Mouse (Mus musculus) kidney, postnatal 0 days (tissue): ENCODE results near the gene Olfr493. TPM values are rescaled to one million over a fixed set of nuclear protein-coding genes. Genes with fewer than 3 reads are reported as not detected.

ENCODE experiments used
- ATAC-seq: fragments of 200-750 bp; cut with Nextera tagmentation; replicated peaks from 2 replicates; pipeline ENCODE4 v1.8.0; 2017; ENCODE audit warnings: low read depth, moderate number of reproducible peaks, moderate TSS enrichment, moderate library complexity; ENCODE audit not compliant: low FRiP score
- DNase-seq: peaks from one replicate; pipeline ENCODE4 v3.0.0-alpha.2; 2016; ENCODE audit warnings: low spot score
- H3K27ac ChIP-seq: fragments of 300-500 bp; sonication (generic); 2 replicates; pipeline ENCODE4 v1.5.1; 2014; ENCODE audit warnings: mild to moderate bottlenecking
- H3K27me3 ChIP-seq: fragments of 300-500 bp; sonication (generic); 2 replicates; pipeline ENCODE4 v1.6.1; 2014; ENCODE audit warnings: low read length, mixed read lengths; ENCODE audit not compliant: insufficient read depth
- H3K36me3 ChIP-seq: fragments of 300-500 bp; sonication (generic); 2 replicates; pipeline ENCODE4 v1.6.1; 2014; ENCODE audit warnings: low read length, mixed read lengths; ENCODE audit not compliant: insufficient read depth
- H3K4me1 ChIP-seq: fragments of 300-500 bp; sonication (generic); replicated peaks from 2 replicates; pipeline ENCODE4 v1.6.1; 2014; ENCODE audit warnings: antibody characterized with exemption, low read length, mixed read lengths; ENCODE audit not compliant: insufficient read depth
- H3K4me2 ChIP-seq: fragments of 300-500 bp; sonication (generic); 2 replicates; pipeline ENCODE4 v1.6.1; 2014; ENCODE audit warnings: mild to moderate bottlenecking, low read length, moderate library complexity, mixed read lengths
- H3K4me3 ChIP-seq: fragments of 300-500 bp; sonication (generic); replicated peaks from 2 replicates; pipeline ENCODE4 v1.5.1; 2014; ENCODE audit warnings: low read depth, low read length
- H3K9ac ChIP-seq: fragments of 300-500 bp; sonication (generic); 2 replicates; pipeline ENCODE4 v1.6.1; 2014; ENCODE audit warnings: low read depth, low read length
- H3K9me3 ChIP-seq: fragments of 300-500 bp; sonication (generic); replicated peaks from 2 replicates; pipeline ENCODE4 v1.6.1; 2016; ENCODE audit warnings: low read length, inconsistent platforms, mixed read lengths
- CTCF ChIP-seq: IDR thresholded peaks from 2 replicates; pipeline ENCODE4 v1.5.1; 2016; ENCODE audit warnings: antibody characterized with exemption, low read depth, mild to moderate bottlenecking, moderate library complexity
- WGBS: fragments of 180-500 bp; shearing (Covaris S2); extraction: QIAGEN DNeasy Blood & Tissue Kit; methylation state at CpG from one replicate; pipeline ENCODE4 v1.1.7; 2014; 5-methylcytosine and 5-hydroxymethylcytosine counted together
- polyA plus RNA-seq: library from polyadenylated mRNA; unstranded; fragments of >200 nt; fragmentation: Nextera tagmentation; extraction: Ambion mirVana; gene quantifications from 2 replicates; pipeline ENCODE4 v1.2.1, GENCODE M21; 2015

Olfr493 gene
- not detected in 2 replicates for polyA plus RNA-seq

GRCm38 (mm10) chr7:108346879-108347278, at the start of gene Olfr493:
TSS of gene Olfr493 (minus strand) at chr7:108346979.
- TF ChIP-seq CTCF, result no peak
- Histone ChIP-seq H3K36me3 (no peaks in the 10 kb centered on the region), H3K27ac (no peak within 1 kb of the TSS), H3K4me1 (no peaks in the 10 kb centered on the region), H3K27me3 (no peaks in the 10 kb centered on the region), H3K4me3 (no peak within 1 kb of the TSS), H3K9ac (no peak within 1 kb of the TSS), H3K9me3 (no peaks in the 10 kb centered on the region), H3K4me2 (no peak within 1 kb of the TSS)
- DNase-seq, result no peak
- 56% methylated on average over 1 of the region's 1 CpGs for WGBS
- ATAC-seq, result no peak

- no peak within 1 kb of the TSS for H3K4me2 ChIP-seq
- no peak within 1 kb of the TSS for H3K27ac ChIP-seq
- no peaks in the 10 kb centered on the region for H3K27me3 ChIP-seq
- no peak within 1 kb of the TSS for H3K4me3 ChIP-seq
- WGBS, result 69% methylated on average over 1 of the region's 1 CpGs
- no peaks in the 10 kb centered on the region for H3K4me1 ChIP-seq
- no peak for TF ChIP-seq CTCF
- no peak for DNase-seq
- H3K9ac ChIP-seq, result no peak within 1 kb of the TSS
- H3K9me3 ChIP-seq, result no peaks in the 10 kb centered on the region
- H3K36me3 ChIP-seq, result no peaks in the 10 kb centered on the region
- no peak for ATAC-seq
Observed at GRCm38 (mm10) chr7:108392867-108393266, 46.1 kb upstream of the Olfr493 start, which contains the start of gene Olfr495. TSS of gene Olfr495 (plus strand) at chr7:108393167.

GRCm38 (mm10) chr7:108365035-108365434, 18.3 kb upstream of the Olfr493 start, which contains the start of gene Olfr494:
TSS of gene Olfr494 (plus strand) at chr7:108365335.
- no peak for TF ChIP-seq CTCF
- Histone ChIP-seq H3K27ac (no peak within 1 kb of the TSS), H3K4me3 (no peak within 1 kb of the TSS), H3K4me2 (no peak within 1 kb of the TSS), H3K27me3 (no peaks in the 10 kb centered on the region), H3K36me3 (no peaks in the 10 kb centered on the region), H3K9ac (no peak within 1 kb of the TSS), H3K9me3 (no peaks in the 10 kb centered on the region), H3K4me1 (no peaks in the 10 kb centered on the region)
- WGBS, result 77% methylated on average over 3 of the region's 3 CpGs
- DNase-seq, result no peak
- no peak for ATAC-seq

GRCm38 (mm10) chr7:108323574-108323973, 23.2 kb downstream of the Olfr493 start, which contains the start of gene Olfr492:
TSS of gene Olfr492 (minus strand) at chr7:108323674.
- Histone ChIP-seq H3K9ac (no peak within 1 kb of the TSS), H3K4me1 (no peaks in the 10 kb centered on the region), H3K9me3 (no peaks in the 10 kb centered on the region), H3K27me3 (no peaks in the 10 kb centered on the region), H3K27ac (no peak within 1 kb of the TSS), H3K36me3 (no peaks in the 10 kb centered on the region), H3K4me2 (no peak within 1 kb of the TSS), H3K4me3 (no peak within 1 kb of the TSS)
- DNase-seq (no peak), ATAC-seq (no peak)
- TF ChIP-seq CTCF, result no peak
- WGBS, result 77% methylated on average over 2 of the region's 2 CpGs

- Histone ChIP-seq H3K36me3 (no peaks in the 10 kb centered on the region), H3K4me3 (no peak within 1 kb of the TSS), H3K4me1 (no peaks in the 10 kb centered on the region), H3K9ac (no peak within 1 kb of the TSS), H3K9me3 (no peaks in the 10 kb centered on the region), H3K4me2 (no peak within 1 kb of the TSS), H3K27ac (no peak within 1 kb of the TSS), H3K27me3 (no peaks in the 10 kb centered on the region)
- 70% methylated on average over 1 of the region's 1 CpGs for WGBS
- ATAC-seq (no peak), DNase-seq (no peak)
- no peak for TF ChIP-seq CTCF
Observed at GRCm38 (mm10) chr7:108313151-108313550, 33.6 kb downstream of the Olfr493 start, which contains the start of gene Olfr491. TSS of gene Olfr491 (plus strand) at chr7:108313451.

Other genes starting within 250 kb of the Olfr493 start
- 0.12 and 0.13 TPM in 2 replicates for gene Olfr482, start 249.4 kb downstream of the Olfr493 start, polyA plus RNA-seq
- not detected in 2 replicates for gene Olfr483, start 246.1 kb downstream of the Olfr493 start, polyA plus RNA-seq
- not detected in 2 replicates for gene Olfr484, start 219.5 kb downstream of the Olfr493 start, polyA plus RNA-seq
- gene Olfr485, start 187.1 kb downstream of the Olfr493 start, polyA plus RNA-seq, result not detected in 2 replicates
- not detected in 2 replicates for gene Olfr486, start 174.2 kb downstream of the Olfr493 start, polyA plus RNA-seq
- not detected in 2 replicates for gene Olfr487, start 132.3 kb downstream of the Olfr493 start, polyA plus RNA-seq
- not detected in 2 replicates for gene Olfr488, start 88.6 kb downstream of the Olfr493 start, polyA plus RNA-seq
- gene Olfr490, start 58.0 kb downstream of the Olfr493 start, polyA plus RNA-seq, result not detected in 2 replicates
- gene Olfr491, start 33.5 kb downstream of the Olfr493 start, polyA plus RNA-seq, result not detected in 2 replicates
- gene Olfr492, start 23.3 kb downstream of the Olfr493 start, polyA plus RNA-seq, result not detected in 2 replicates
- not detected in 2 replicates for gene Olfr494, start 18.4 kb upstream of the Olfr493 start, polyA plus RNA-seq
- gene Olfr495, start 46.2 kb upstream of the Olfr493 start, polyA plus RNA-seq, result not detected in 2 replicates
- gene Olfr497, start 73.4 kb upstream of the Olfr493 start, polyA plus RNA-seq, result not detected in 2 replicates
- gene Olfr498, start 118.3 kb upstream of the Olfr493 start, polyA plus RNA-seq, result not detected in 2 replicates
- not detected in 2 replicates for gene Olfr502, start 178.1 kb upstream of the Olfr493 start, polyA plus RNA-seq
- gene Olfr503, start 197.5 kb upstream of the Olfr493 start, polyA plus RNA-seq, result not detected in 2 replicates
- not detected in 2 replicates for gene Olfr504, start 218.8 kb upstream of the Olfr493 start, polyA plus RNA-seq